Mouse (Mus musculus): ENCODE measurements around the gene Ano6.
A peak's percentile ranks its signal among the peaks of the same experiment; 100 is the strongest.

Ano6 gene

DNA sequence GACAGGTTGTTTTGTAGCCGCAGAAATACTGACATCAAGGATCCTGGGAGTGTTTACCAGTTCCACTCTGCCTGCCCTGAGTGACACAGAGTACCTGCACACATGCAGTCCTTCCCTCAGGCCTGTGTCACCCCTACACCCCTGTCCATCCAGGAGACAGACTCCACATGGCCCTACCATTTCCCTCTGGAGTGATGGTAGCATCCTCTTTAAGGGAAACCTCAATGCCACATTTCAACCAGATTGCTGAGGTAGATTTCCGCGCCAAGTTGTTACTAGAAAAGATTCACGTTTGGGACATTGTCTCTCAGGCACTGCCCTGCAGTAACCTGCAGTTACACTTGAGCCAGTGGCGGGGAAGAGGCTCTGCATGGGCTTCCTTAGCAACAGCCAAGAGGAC is 97.9 kb downstream of the Ano6 start:
- no peak for DNase-seq (ENCODE audit: low spot score in 2 of 2)

DNA sequence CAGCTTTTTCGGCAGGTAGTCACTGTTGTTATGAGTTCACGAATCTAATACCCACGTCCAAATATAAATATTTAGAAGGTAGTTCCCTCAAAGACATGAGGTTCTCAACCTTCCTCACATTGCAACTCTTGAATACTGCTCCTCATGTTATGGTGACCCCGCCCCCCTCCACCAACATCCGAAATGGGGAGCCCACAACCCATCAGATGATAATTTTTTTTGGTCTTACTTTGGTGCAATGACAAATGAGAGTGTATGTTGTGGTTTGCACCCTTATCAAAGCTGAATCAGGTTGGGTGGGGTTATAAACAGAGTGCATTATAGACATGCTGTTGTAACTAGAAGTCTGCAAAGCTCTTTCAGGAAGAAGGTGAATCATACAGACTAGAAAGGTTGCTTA is 99.7 kb downstream of the Ano6 start:
- DNase-seq (ENCODE audit: low spot score in 2 of 2) = no peak

DNA sequence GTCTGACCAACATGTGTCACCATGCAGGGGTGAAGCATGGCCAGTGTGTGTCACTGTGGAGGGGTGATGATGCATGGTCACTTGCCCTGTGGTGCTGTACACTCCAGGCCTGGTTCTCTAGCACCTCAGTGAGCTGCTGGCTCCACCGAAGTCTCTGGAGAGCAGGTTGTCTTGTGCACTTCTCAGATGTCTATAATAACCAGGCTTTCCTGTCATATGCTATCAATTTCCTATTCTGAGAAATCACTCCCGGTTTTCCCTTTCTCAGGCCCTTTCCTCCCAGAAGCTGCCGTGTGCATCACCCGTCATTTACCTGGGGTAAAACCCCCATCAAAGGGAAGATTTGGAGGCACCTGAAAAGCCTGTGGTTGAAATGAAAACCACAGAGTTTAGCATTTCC is 101.5 kb downstream of the Ano6 start:
- DNase-seq (ENCODE audit: low spot score in 2 of 2) = no peak

- DNase-seq (ENCODE audit: low spot score in 2 of 2) = no peak
These were observed 102.3 kb downstream of the Ano6 start for GRCm38 (mm10) chr15:95892929-95893328.

GRCm38 (mm10) chr15:95895699-95896098 is 105.1 kb downstream of the Ano6 start:
- no peak for DNase-seq (ENCODE audit: low spot score in 2 of 2)

DNA sequence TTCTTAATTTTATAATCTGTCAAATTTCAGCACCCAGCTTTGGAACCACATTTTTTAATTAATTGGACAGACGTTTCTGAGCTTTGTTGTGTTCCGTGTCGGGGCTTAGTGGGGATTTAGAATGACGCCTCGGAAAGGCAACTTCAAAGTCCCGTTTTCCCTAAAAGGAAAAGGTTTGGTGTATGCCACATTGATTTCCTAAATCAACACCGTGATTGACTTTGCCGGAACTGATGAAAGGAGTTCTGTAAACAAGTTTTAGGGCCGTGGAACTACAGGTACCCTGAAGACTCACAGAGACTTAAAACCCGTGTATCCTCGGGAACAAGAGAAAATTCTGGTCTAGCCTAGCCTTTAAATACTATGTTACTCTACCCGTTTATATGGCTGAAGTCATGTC is 107.0 kb downstream of the Ano6 start:
- no peak for DNase-seq (ENCODE audit: low spot score in 2 of 2)

- DNase-seq (ENCODE audit: low spot score in 2 of 2) = no peak
These were observed 107.8 kb downstream of the Ano6 start for GRCm38 (mm10) chr15:95898438-95898837.

DNA sequence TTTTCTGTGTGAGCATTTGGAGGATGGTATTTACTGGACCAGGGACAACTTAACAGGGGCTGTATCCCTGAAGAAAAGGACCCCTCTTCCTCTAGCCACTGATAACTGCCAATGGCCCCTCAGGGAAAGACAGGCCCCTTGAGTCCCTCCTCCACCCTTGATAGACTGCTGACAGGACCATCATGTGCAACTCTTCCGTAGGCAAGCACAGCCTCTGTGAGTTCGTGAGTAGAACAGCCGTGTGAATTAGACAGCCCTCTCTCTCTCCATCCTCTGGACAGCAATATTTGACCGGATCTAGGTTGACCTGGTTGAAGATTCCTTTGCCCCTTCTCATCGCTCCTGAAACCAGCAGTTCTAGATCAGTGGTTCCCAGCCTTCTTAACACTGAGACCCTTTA is 111.8 kb downstream of the Ano6 start:
- no peak for DNase-seq (ENCODE audit: low spot score in 2 of 2)

DNA sequence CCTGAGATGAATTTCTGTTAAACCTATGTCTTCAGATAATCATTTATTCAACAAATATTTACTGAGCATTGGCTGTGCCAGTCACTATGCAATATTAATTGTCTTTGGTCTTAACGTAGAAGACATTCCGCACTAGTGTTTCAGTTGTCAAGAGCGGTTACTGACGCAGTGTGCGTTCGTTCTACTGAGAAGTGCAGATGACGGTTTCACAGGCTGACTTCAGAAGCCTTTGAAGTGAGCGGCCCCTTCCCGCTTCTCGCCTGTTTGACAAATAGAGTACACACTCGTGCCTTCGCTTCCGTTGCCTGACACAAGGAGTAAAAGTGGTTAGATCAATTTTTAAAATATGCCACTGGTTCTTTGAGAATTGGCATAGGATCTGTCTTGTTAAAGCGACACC is 113.6 kb downstream of the Ano6 start:
- DNase-seq (ENCODE audit: low spot score in 2 of 2) = no peak

GRCm38 (mm10) chr15:95906017-95906749 is 115.5 kb downstream of the Ano6 start:
- DNase-seq (ENCODE audit: low spot score in 2 of 2) = peak; percentile 84 to 92

DNA sequence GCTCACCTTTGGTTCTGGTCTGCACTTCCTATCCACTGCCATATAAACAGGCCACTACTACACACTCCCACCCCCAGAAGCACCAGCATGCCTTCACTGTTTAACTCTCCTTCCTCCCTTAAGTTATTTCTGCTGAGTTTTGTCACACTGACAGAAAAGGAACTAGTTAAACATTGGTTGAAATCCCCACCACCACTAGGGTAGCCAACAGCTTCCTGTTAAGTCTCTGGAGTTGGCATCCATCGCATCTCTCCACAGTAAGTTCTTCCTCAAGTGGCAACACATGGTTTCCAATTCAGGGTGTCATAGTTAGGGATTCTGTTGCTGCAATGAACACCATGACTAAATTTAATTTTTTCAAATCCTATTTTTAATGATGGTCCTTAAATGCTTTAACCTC is 116.2 kb downstream of the Ano6 start:
- no peak for DNase-seq (ENCODE audit: low spot score in 2 of 2)

- peak; percentile 72 to 83 for DNase-seq (ENCODE audit: low spot score in 2 of 2)
These were observed 116.7 kb downstream of the Ano6 start for GRCm38 (mm10) chr15:95907337-95907736.

- DNase-seq (ENCODE audit: low spot score in 2 of 2) = no peak
These were observed 117.3 kb downstream of the Ano6 start for GRCm38 (mm10) chr15:95907909-95908308.

DNA sequence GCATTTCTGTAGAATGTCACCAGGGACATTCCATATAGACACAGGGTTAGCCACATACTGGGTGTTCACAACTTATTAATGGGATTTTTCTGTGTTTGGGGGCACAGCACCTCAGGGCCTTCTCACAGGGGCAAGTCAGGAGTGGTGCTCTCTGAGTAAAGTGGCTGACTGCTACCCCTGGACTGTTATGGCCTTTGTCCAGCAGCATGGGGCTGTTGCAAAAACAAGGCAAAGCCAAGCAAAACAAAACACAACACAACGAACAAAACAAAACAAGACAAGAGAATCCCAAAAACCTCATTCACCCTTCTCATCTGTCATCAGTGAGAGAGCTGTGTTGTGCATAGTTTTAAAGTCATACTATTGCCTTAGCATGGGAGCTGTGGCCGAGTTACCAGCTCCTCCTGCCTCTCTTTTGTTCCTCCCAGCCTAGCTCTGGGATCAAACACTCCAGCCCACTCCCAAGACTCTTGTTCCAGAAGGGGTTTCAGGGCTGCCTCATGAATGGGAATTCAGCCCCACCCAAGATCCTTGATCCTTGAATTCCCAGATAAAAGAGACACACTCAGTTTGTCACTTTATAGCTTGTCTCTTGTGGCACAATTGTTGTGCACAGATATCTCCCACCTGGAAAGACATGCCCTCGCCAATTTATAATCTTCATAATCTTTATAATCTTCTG is 119.6 kb downstream of the Ano6 start:
- no peak for DNase-seq (ENCODE audit: low spot score in 2 of 2)

DNA sequence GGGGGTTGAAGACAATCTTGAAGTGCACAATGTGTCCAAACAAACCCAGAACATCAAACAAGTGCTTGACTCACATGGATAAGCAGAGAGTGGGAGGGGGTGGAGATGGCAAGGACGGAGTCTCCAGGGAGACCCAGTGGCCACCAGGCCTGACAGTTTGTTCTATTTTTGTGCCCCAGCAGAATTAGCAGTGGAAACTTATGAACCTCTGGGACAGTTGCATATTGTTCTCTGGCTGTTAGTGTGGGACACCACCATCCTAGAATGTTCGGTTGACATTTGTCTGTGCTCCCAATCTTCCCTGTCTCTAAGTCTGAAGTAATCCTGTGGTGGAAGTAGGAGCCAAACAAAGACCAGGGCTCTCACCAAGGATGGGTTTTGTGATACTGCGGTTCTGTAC is 124.3 kb downstream of the Ano6 start:
- DNase-seq (ENCODE audit: low spot score in 2 of 2) = no peak

- DNase-seq (ENCODE audit: low spot score in 2 of 2) = no peak
These were observed 124.8 kb downstream of the Ano6 start for GRCm38 (mm10) chr15:95915477-95915876.

GRCm38 (mm10) chr15:95917330-95917729 is 126.7 kb downstream of the Ano6 start:
- DNase-seq (ENCODE audit: low spot score in 2 of 2) = no peak

- DNase-seq (ENCODE audit: low spot score in 2 of 2) = no peak
These were observed 129.4 kb downstream of the Ano6 start for GRCm38 (mm10) chr15:95920047-95920446.

DNA sequence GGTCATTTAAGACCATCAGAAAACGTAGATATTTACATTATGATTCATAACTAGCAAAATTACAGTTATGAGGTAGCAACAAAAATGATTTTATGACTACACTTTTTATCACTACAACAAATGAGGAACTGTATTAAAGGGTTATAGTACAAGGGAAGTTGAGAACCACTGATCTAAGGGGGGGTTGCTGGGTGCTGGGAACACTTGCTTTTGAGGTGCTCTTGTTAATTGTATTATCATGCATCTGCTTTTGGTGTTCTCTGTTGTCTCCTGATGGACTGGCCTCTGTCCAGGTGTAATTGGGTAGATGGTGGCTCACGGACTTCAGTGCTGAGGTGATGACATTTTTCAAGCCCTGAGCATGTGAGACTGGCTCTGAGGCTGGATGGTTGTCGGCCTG is 130.4 kb downstream of the Ano6 start:
- DNase-seq (ENCODE audit: low spot score in 2 of 2) = no peak

DNA sequence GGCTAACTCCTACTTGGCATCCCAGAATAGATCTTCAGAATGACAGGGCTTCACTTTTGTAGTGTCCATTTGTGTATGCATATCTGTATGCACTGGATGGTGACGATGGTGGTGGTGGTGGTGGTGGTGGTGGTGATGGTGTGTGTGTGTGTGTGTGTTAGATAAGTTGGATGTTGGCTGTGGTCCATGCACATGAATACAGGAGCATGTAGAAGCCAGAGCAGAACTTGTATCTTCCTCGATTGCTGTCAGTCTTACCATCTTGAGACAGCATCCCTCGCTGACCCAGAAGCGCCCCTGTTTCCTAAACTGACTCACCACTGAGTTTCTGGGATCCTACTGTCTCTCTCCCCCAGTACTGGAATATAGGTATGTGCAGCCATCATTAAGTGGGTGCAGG is 131.0 kb downstream of the Ano6 start:
- DNase-seq (ENCODE audit: low spot score in 2 of 2) = no peak

- DNase-seq (ENCODE audit: low spot score in 2 of 2) = no peak
These were observed 131.9 kb downstream of the Ano6 start for GRCm38 (mm10) chr15:95922558-95922957.

GRCm38 (mm10) chr15:95925334-95925986 is 134.8 kb downstream of the Ano6 start:
- no peak for DNase-seq (ENCODE audit: low spot score in 2 of 2)

DNA sequence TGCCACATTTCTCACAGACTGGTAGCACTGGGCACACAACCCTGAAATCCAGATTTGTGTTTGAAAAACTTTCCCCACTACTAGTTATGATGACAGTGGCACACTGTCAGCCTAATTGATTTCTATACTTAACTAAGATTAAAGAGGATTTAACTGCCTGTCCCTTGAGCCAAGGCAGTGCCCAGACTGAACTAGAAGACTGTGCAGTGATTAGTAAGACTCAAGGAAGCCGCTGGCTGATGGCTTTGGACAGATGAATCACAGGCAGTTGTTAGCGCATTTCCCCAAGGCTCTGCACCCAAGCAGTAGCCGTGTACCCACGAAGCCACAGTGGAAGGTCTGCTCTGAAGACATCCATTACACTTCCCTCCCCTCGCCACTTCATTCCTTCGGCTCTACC is 138.4 kb downstream of the Ano6 start:
- no peak for DNase-seq (ENCODE audit: low spot score in 2 of 2)
